Mouse (Mus musculus) neural tube, embryonic 14.5 days (tissue): ENCODE measurements around the gene Npc1l1. TPM values are rescaled to one million over a fixed set of nuclear protein-coding genes. Genes with fewer than 3 reads are reported as not detected.
A peak's percentile ranks its signal among the peaks of the same experiment; 100 is the strongest.

Experiments
- ATAC-seq: fragments of 200-750 bp; cut with Nextera tagmentation; 2 replicates; pipeline ENCODE4 v1.8.0; 2017; ENCODE audit warnings: low read depth, mild to moderate bottlenecking, moderate TSS enrichment, moderate library complexity
- H3K27ac ChIP-seq: fragments of 300-500 bp; sonication (generic); 2 replicates; pipeline ENCODE4 v1.5.1; 2014; ENCODE audit warnings: low read depth, mild to moderate bottlenecking, control low read depth, low read length, moderate library complexity, mixed read lengths
- H3K27me3 ChIP-seq: fragments of 300-500 bp; sonication (generic); 2 replicates; pipeline ENCODE4 v1.6.1; 2014; ENCODE audit warnings: low read length; ENCODE audit not compliant: control insufficient read depth, insufficient read depth
- H3K36me3 ChIP-seq: fragments of 300-500 bp; sonication (generic); 2 replicates; pipeline ENCODE4 v1.6.1; 2014; ENCODE audit warnings: low read length, mixed read lengths; ENCODE audit not compliant: control insufficient read depth, insufficient read depth
- H3K4me1 ChIP-seq: fragments of 300-500 bp; sonication (generic); 2 replicates; pipeline ENCODE4 v1.6.1; 2014; ENCODE audit warnings: low read length; ENCODE audit not compliant: control insufficient read depth, insufficient read depth
- H3K4me2 ChIP-seq: fragments of 300-500 bp; sonication (generic); 2 replicates; pipeline ENCODE4 v1.6.1; 2014; ENCODE audit warnings: mild to moderate bottlenecking, low read depth, low read length, control low read depth
- H3K4me3 ChIP-seq: fragments of 300-500 bp; sonication (generic); 2 replicates; pipeline ENCODE4 v1.5.1; 2014; ENCODE audit warnings: low read depth, low read length, control low read depth, mixed read lengths
- H3K9ac ChIP-seq: fragments of 300-500 bp; sonication (generic); replicated peaks from 2 replicates; pipeline ENCODE4 v1.6.1; 2014; ENCODE audit warnings: low read depth, mild to moderate bottlenecking, control low read depth, low read length, mixed read lengths
- H3K9me3 ChIP-seq: fragments of 300-500 bp; sonication (generic); 2 replicates; pipeline ENCODE4 v1.6.1; 2016; ENCODE audit warnings: low read length; ENCODE audit not compliant: control insufficient read depth
- whole genome bisulfite sequencing: fragments of 180-500 bp; shearing (Covaris S2); extraction: QIAGEN DNeasy Blood & Tissue Kit; methylation state at CpG from one replicate; pipeline ENCODE4 v1.1.7; 2014; 5-methylcytosine and 5-hydroxymethylcytosine counted together
- polyA plus RNA-seq: library from polyadenylated mRNA; unstranded; fragments of >200 nt; fragmentation: Nextera tagmentation; extraction: Ambion mirVana; gene quantifications from 2 replicates; pipeline ENCODE4 v1.2.1, GENCODE M21; 2014

Gene Npc1l1
- polyA plus RNA-seq, 1 experiment from 2014 or later: 0.05 TPM

DNA sequence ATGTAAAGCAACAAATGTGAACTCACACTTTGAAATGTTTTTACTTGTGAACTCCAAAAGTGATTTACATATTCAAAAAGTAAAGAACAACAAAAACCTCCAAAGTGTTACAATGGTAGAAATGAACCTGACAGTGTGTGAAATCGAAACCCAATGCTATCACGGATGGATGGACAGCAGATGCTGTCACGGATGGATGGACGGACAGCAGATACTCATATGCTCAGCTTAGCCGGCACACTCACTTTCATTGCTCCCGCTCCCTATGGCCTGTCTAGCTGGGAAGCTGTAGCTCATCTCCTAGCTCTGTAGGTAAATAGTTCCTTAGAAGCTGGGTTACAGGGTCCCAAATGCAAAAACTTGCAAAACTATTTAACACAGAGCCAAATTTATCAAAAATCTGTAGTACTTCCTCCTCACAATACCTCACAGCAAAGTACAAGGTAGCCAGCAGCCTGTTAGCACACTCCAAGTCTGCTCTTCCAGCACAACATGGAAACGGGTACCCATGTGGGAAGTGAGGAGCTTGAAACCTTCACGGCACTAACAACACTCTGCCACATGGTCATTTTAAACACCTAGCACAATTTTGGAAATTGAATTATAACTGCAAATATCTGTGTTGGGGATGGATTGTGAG is 52.0 kb downstream of the Npc1l1 start:
- WGBS: 41% methylated on average over 8 of the region's 8 CpGs
- Histone ChIP-seq H3K27ac (no peak overlapping the region), H3K36me3 (no peaks in the 10 kb centered on the region), H3K4me3 (no peak overlapping the region), H3K9ac (0 out of 2 replicates have a peak overlapping the region, but pooled peaks have one; percentile 5), H3K9me3 (no peaks in the 10 kb centered on the region), H3K27me3 (no peaks in the 10 kb centered on the region), H3K4me2 (no peak overlapping the region), H3K4me1 (peaks cover 4% of the 10 kb centered on the region; the same call in 1 of the 2 replicates)
- no peak for ATAC-seq

DNA sequence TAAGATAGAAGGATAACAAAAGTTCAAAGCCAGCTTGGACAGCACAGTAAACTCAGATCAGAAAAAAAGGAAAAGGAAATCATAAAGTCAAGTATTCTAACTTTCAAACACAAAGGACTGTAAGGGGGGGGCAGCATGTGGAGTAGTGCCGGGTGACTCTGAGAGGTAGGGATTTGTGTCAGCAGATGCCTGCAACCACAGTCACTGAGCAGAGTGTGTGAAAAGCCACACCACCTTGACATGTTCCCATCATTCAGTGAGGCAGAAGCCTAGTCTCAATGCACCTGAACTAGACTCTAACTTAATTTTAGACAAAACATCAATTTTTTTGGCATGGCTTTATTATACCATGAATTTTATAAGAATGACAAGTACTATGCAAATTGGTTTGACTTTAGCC is 54.4 kb downstream of the Npc1l1 start:
- Histone ChIP-seq H3K9ac (no peak overlapping the region), H3K4me3 (no peak overlapping the region), H3K4me1 (peaks cover 4% of the 10 kb centered on the region; the same call in 1 of the 2 replicates), H3K27ac (no peak overlapping the region), H3K9me3 (no peaks in the 10 kb centered on the region), H3K4me2 (no peak overlapping the region), H3K27me3 (no peaks in the 10 kb centered on the region), H3K36me3 (no peaks in the 10 kb centered on the region)
- ATAC-seq: no peak
- 80% methylated on average over 1 of the region's 1 CpGs for WGBS

DNA sequence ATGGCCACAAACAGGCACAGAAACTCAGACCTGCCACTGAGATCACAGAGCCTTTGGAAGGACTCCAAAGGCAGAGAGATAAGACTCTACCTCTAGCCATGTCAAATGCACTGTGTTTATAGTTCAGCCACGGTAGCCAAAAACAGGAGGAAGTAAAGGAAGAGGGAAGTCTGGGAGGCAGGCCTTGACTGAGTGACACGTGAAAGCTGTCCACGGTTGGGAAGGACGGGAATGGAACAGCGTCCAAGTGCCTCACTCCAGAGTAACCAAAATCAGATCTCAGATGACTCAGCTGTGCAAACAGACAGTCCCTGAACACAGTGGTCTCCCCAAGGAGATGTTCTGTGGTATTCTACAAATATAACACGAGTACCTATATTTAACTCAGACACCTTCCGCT is 55.2 kb downstream of the Npc1l1 start:
- Histone ChIP-seq H3K9me3 (no peaks in the 10 kb centered on the region), H3K36me3 (no peaks in the 10 kb centered on the region), H3K9ac (no peak overlapping the region), H3K4me3 (no peak overlapping the region), H3K27me3 (no peaks in the 10 kb centered on the region), H3K27ac (no peak overlapping the region), H3K4me1 (peaks cover 4% of the 10 kb centered on the region; the same call in 1 of the 2 replicates), H3K4me2 (no peak overlapping the region)
- WGBS: 80% methylated on average over 7 of the region's 7 CpGs
- no peak for ATAC-seq

DNA sequence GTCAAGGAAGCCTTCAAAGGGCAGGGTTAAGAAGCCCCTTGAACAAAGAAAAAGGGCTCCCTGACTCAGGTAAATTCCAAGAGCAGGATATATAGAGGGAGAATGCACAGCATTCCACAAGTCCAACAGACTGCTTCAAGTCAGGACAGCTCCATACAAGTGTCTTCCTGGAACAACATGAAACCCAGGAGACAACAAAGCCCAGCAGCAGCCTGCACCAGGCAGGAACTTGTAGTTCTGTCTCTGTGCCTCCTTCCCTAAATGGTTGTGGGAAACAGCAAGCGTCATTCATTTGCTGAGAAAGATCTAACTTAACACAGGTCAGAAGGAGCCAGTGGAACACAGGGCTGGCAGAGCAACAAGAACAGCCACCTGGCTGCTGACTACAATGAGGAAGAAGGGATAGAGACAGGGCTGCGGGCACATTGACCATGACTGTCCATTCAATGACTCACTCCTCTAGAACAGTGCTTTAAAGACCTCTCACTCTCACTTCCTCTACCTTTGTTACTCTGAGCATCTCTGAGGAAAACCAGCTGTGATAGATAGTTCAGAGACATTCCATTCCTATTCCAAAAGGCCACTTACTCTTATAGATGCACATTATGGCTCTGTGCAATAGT is 60.8 kb downstream of the Npc1l1 start:
- no peak overlapping the region for H3K27ac ChIP-seq
- 93% methylated on average over 2 of the region's 2 CpGs for WGBS
- H3K4me3 ChIP-seq: no peak overlapping the region
- H3K27me3 ChIP-seq: no peaks in the 10 kb centered on the region
- no peak for ATAC-seq
- no peaks in the 10 kb centered on the region for H3K9me3 ChIP-seq
- no peak overlapping the region for H3K4me2 ChIP-seq
- H3K36me3 ChIP-seq: no peaks in the 10 kb centered on the region
- H3K4me1 ChIP-seq: no peaks in the 10 kb centered on the region
- no peak overlapping the region for H3K9ac ChIP-seq

DNA sequence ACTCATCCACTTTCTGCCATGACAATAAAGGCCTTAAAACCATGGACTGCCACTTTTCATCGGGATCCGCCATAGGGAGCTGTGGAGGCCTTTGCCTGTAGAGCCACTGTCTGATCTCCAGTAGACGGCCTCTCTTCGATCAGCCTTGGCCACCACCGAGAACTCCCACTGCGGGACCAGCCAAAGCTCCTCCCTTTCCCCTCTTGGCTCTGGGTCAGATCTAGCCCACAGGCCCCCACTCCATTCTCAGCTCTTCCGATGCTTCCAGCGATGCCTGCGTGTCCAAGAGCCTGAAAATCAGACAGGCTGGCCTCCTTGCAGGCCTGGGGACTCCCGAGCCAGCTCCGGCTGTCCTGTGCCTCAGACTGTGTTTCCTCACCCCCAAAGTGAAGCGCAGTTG is 63.6 kb downstream of the Npc1l1 start:
- H3K4me2 ChIP-seq: no peak overlapping the region
- H3K9ac ChIP-seq: no peak overlapping the region
- ATAC-seq: no peak
- no peak overlapping the region for H3K27ac ChIP-seq
- no peaks in the 10 kb centered on the region for H3K36me3 ChIP-seq
- WGBS: 90% methylated on average over 12 of the region's 12 CpGs
- H3K27me3 ChIP-seq: no peaks in the 10 kb centered on the region
- no peak overlapping the region for H3K4me3 ChIP-seq
- no peaks in the 10 kb centered on the region for H3K4me1 ChIP-seq
- H3K9me3 ChIP-seq: no peaks in the 10 kb centered on the region

DNA sequence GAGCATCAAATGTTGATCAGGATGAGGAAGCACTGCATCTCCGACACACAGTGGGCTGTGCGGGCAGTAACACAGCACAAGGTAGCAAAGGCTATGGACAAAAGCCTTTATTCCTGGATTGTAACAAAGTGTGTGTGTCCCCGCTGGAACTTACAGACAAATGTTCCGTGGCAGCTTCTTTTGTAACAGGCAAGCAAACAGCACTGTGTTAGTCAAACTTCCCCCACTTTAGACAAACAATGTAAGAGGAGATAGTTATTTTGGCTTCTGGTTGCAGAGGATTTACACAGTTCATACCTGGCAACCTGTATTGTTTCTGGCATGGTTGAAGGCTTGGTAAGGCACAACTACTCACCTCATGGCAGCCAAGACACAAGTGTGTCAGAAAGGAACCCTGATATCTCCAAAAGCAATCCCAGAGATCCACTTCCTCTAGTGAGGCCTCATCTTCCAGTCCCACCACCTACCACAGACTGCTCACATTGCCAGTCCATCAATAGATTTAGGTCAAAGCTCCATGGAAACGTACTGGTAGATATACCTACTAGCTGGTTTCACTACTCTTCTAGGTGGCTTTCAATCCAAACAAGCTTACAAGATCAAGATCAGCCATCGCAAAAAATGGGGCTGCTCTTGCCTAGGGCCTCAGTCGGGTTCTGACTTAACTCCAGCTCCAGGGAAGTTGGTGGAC is 64.4 kb downstream of the Npc1l1 start:
- 94% methylated on average over 7 of the region's 7 CpGs for WGBS
- H3K4me3 ChIP-seq: no peak overlapping the region
- H3K27me3 ChIP-seq: no peaks in the 10 kb centered on the region
- no peak overlapping the region for H3K4me2 ChIP-seq
- no peaks in the 10 kb centered on the region for H3K9me3 ChIP-seq
- no peaks in the 10 kb centered on the region for H3K36me3 ChIP-seq
- no peak overlapping the region for H3K9ac ChIP-seq
- ATAC-seq: no peak
- no peaks in the 10 kb centered on the region for H3K4me1 ChIP-seq
- H3K27ac ChIP-seq: no peak overlapping the region

DNA sequence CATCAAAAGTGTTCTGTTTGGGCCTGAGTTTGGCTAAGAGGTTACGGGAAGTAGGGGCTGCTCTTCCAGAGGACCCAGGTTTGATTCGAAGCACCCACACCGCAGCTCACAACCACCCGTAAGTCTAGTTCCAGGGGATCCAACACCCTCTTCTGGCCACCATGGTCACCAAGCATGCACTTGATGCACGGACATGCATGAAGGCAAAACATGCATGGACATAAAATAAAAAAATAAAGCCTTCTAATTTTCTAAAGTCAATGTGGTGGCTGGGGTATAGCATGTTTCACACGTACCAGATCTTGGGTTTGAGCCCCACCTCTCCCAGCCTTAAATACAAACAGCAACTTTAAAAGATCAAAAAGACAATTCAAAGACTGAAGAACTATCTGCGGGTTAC is 65.2 kb downstream of the Npc1l1 start:
- Histone ChIP-seq H3K4me3 (no peak overlapping the region), H3K4me2 (no peak overlapping the region), H3K9me3 (no peaks in the 10 kb centered on the region), H3K36me3 (no peaks in the 10 kb centered on the region), H3K27ac (no peak overlapping the region), H3K27me3 (no peaks in the 10 kb centered on the region), H3K9ac (no peak overlapping the region), H3K4me1 (no peaks in the 10 kb centered on the region)
- WGBS: 98% methylated on average over 7 of the region's 7 CpGs
- ATAC-seq: no peak

DNA sequence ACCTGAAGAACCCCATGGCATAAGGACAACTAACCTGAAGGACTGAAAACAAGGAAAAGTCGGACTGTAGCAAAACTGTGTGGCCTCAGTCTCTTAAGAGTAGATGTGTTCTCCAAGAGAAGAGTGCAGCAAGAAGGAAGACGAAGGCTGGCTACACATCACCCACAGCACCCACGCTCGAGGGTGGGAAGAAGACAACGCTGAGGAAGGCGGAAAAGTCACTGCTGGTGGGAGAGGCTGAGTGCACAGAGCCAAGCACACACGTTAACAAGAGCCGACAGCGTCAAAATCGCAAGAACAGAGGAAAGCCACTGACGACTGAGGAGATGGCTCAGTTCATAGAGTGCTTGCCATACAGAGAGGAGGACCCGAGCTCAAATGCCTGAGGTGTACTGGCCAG is 66.2 kb downstream of the Npc1l1 start:
- Histone ChIP-seq H3K4me2 (no peak overlapping the region), H3K27ac (no peak overlapping the region), H3K27me3 (no peaks in the 10 kb centered on the region), H3K9me3 (no peaks in the 10 kb centered on the region), H3K9ac (no peak overlapping the region), H3K4me3 (no peak overlapping the region), H3K4me1 (no peaks in the 10 kb centered on the region), H3K36me3 (no peaks in the 10 kb centered on the region)
- no peak for ATAC-seq
- 92% methylated on average over 12 of the region's 12 CpGs for WGBS

DNA sequence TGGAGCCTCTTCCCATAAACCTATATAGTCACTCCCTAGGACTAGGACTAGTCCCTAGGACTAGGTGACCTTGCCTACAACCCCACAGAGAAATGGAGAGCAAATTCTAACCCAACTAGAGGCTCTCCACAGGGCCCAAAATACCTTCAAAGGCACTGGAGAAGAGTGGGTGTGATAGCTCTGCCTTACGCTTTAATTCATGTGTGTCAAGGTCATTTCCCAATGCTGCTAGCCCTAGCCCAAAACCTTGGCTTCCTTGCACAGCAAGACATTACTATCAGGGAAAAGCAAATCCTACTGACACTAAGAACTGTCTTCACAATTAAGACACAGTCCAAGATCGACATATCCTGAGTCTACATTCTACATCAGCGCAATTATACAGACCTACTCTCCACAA is 66.9 kb downstream of the Npc1l1 start:
- WGBS: 99% methylated on average over 3 of the region's 3 CpGs

More for the DNA sequence above, 66.9 kb downstream of the Npc1l1 start:
- no peak for ATAC-seq
- Histone ChIP-seq H3K9me3 (no peaks in the 10 kb centered on the region), H3K4me1 (no peaks in the 10 kb centered on the region), H3K9ac (no peak overlapping the region), H3K27me3 (no peaks in the 10 kb centered on the region), H3K27ac (no peak overlapping the region), H3K4me2 (no peak overlapping the region), H3K36me3 (no peaks in the 10 kb centered on the region), H3K4me3 (no peak overlapping the region)
